In genomic region chr1:165700376-165700815, GRCm38 (mm10) we compare ENCODE assay signal across 10 mouse cellular contexts. TPM values are rescaled to one million over a fixed set of nuclear protein-coding genes. Genes with fewer than 3 reads are reported as not detected.
DNase-seq lines count a peak whose midpoint lies in the region; ATAC-seq and TF ChIP-seq lines count a peak whose summit lies in the region.
"Had no signal": no experiment of that assay in that cellular context is flagged by ENCODE, and none has a peak within 500 bp of the region (broad histone marks: within the 10 kb centered on the region; RNA-seq: fewer than 3 reads in every experiment).

No protein-coding gene starts in this region.

- no peak for TF ChIP-seq CTCF in gastrocnemius, adult 2 months (IDR thresholded peaks at IDR 0.05)
- TF ChIP-seq CTCF in left cerebral cortex, adult 2 months (IDR thresholded peaks at IDR 0.05) = no peak
- no peak for TF ChIP-seq CTCF in forebrain, postnatal 0 days (IDR thresholded peaks at IDR 0.05; ENCODE audit: low read depth)

- H3K9me3 ChIP-seq in forebrain, postnatal 0 days (ENCODE audit: low read length) = no peaks in the 10 kb centered on the region
- H3K9me3 ChIP-seq: lung, embryonic 15.5 days had no signal

- H3K4me1 ChIP-seq in forebrain, postnatal 0 days (ENCODE audit: insufficient read depth) = no peaks in the 10 kb centered on the region

- peak; percentile 30 for DNase-seq in gastrocnemius, adult 2 months
- no peak for DNase-seq in gastrocnemius, postnatal 14 days
- peak; percentile 54 for DNase-seq in testis, postnatal 10 days (ENCODE audit: low spot score)
- no peak for DNase-seq in testis, postnatal 14 days (ENCODE audit: low spot score)
- DNase-seq in left cerebral cortex, adult 2 months (ENCODE audit: extremely low spot score in 1 of 2, low spot score in 2 of 2) = no peak
- no peak for DNase-seq in ovary, adult 18-20 months (ENCODE audit: low spot score)
- DNase-seq in forebrain, postnatal 0 days = no peak
- DNase-seq: kidney, adult 18-20 months had no signal

- H3K4me3 ChIP-seq in gastrocnemius, adult 2 months = peak overlapping the region; percentile 64
- no peak overlapping the region for H3K4me3 ChIP-seq in left cerebral cortex, adult 2 months
- H3K4me3 ChIP-seq in forebrain, postnatal 0 days (ENCODE audit: low read depth, low read length) = no peak overlapping the region
- H3K4me3 ChIP-seq: lung, embryonic 15.5 days had no signal

- peak overlapping the region; percentile 99 for H3K27ac ChIP-seq in gastrocnemius, adult 2 months
- no peak overlapping the region for H3K27ac ChIP-seq in left cerebral cortex, adult 2 months
- H3K27ac ChIP-seq in forebrain, postnatal 0 days (ENCODE audit: low read depth, low read length) = no peak overlapping the region
- H3K27ac ChIP-seq: lung, embryonic 15.5 days had no signal

- intact Hi-C loops in gastrocnemius, adult 2 months (cut with DNase I) = no loop called here
- intact Hi-C loops in gastrocnemius, postnatal 14 days (cut with DNase I; ENCODE audit: low total_unique reads) = no loop called here
- intact Hi-C loops in left cerebral cortex, adult 2 months (cut with DNase I) = no loop called here

- no peak overlapping the region for H3K4me2 ChIP-seq in forebrain, postnatal 0 days (ENCODE audit: low read depth)
- H3K4me2 ChIP-seq: lung, embryonic 15.5 days had no signal

- H3K27me3 ChIP-seq in forebrain, postnatal 0 days (ENCODE audit: insufficient read depth, low read length) = peaks cover 5% of the 10 kb centered on the region; the same call in 1 of the 2 replicates
- H3K27me3 ChIP-seq: lung, embryonic 15.5 days had no signal

- ATAC-seq in monocyte, adult 5-6 weeks (replicated peaks; ENCODE audit: insufficient number of reproducible peaks, low FRiP score, low TSS enrichment, poor library complexity, severe bottlenecking) = peak; percentile 41; the same call in 1 of the 2 replicates
- no peak for ATAC-seq in forebrain, postnatal 0 days

- WGBS in forebrain, postnatal 0 days = 71% methylated on average over 7 of the region's 7 CpGs

- no peaks in the 10 kb centered on the region for H3K36me3 ChIP-seq in forebrain, postnatal 0 days (ENCODE audit: insufficient read depth)
- H3K36me3 ChIP-seq: lung, embryonic 15.5 days had no signal

- no peak overlapping the region for H3K9ac ChIP-seq in forebrain, postnatal 0 days
- H3K9ac ChIP-seq: lung, embryonic 15.5 days had no signal

RNA-seq across cellular contexts. Expression of gene Rcsd1, which starts 9.2 kb away (rescaled TPM):
- 10 to 100 TPM; 93.3 to 95.0 TPM for total RNA-seq in gastrocnemius, adult 2 months (2021)
- total RNA-seq in gastrocnemius, postnatal 14 days (2021) = 100 to 1,000 TPM; 117 to 125 TPM
- 85.7 to 143 TPM (median 87.9 TPM) in 3 replicates for total RNA-seq in monocyte, adult 5-6 weeks (2017)
- 1 to 10 TPM; 4.9 to 5.8 TPM for total RNA-seq in left cerebral cortex, adult 2 months (2021)
- total RNA-seq in forebrain, postnatal 0 days (2014; rRNA removed) = 5.9 and 8.0 TPM in 2 replicates
- 7.5 and 7.9 TPM in 2 replicates for polyA plus RNA-seq in forebrain, postnatal 0 days (2015; fragmentation: Nextera tagmentation; extraction: Ambion mirVana)

Comparison
In these comparisons a context has a peak if more than half of its experiments do, and no peak if none do; other contexts are left out.
1. DNase-seq: peak in gastrocnemius, adult 2 months (single experiment) and testis, postnatal 10 days (single experiment); none in gastrocnemius, postnatal 14 days (single experiment), testis, postnatal 14 days (single experiment), left cerebral cortex, adult 2 months (0 of 2), ovary, adult 18-20 months (single experiment) and forebrain, postnatal 0 days (single experiment).